ENCODE assay signal across 8 mouse cellular contexts in genomic region chr14:20735052-20735451, GRCm38 (mm10). TPM values are rescaled to one million over a fixed set of nuclear protein-coding genes. Genes with fewer than 3 reads are reported as not detected.
DNase-seq lines count a peak whose midpoint lies in the region; ATAC-seq and TF ChIP-seq lines count a peak whose summit lies in the region.

No protein-coding gene starts in this region.

- H3K9ac ChIP-seq in lung, embryonic 16.5 days (ENCODE audit: low read length) = no peak overlapping the region
- H3K9ac ChIP-seq in intestine, embryonic 15.5 days = peak overlapping the region; percentile 10; the same call in 1 of the 2 replicates

- no peak for ATAC-seq in lung, embryonic 16.5 days (ENCODE audit: low read depth)
- ATAC-seq in intestine, embryonic 15.5 days = no peak

- H3K27me3 ChIP-seq in lung, embryonic 16.5 days (ENCODE audit: control insufficient read depth, insufficient read depth, low read depth, low read length) = no peaks in the 10 kb centered on the region
- H3K27me3 ChIP-seq in intestine, embryonic 15.5 days (replicated peaks) = no peaks in the 10 kb centered on the region

- intact Hi-C loops in gastrocnemius, adult 2 months (cut with DNase I) = no loop called here

- peaks cover 8% of the 10 kb centered on the region for H3K4me1 ChIP-seq in lung, embryonic 16.5 days (replicated peaks; ENCODE audit: control insufficient read depth, insufficient read depth, low read length)
- H3K4me1 ChIP-seq in intestine, embryonic 15.5 days (replicated peaks) = peaks cover 21% of the 10 kb centered on the region

- H3K36me3 ChIP-seq in lung, embryonic 16.5 days (ENCODE audit: control insufficient read depth, insufficient read depth, low read length) = peaks cover 11% of the 10 kb centered on the region
- 0 out of 2 replicates have a peak, but pooled peaks cover 8% of the 10 kb centered on the region for H3K36me3 ChIP-seq in intestine, embryonic 15.5 days

- no peak overlapping the region for H3K4me2 ChIP-seq in lung, embryonic 16.5 days (ENCODE audit: low read depth, low read length)
- peak overlapping the region; percentile 85 for H3K4me2 ChIP-seq in intestine, embryonic 15.5 days (replicated peaks)

- TF ChIP-seq CTCF in gastrocnemius, adult 2 months (IDR thresholded peaks at IDR 0.05) = no peak

- peak overlapping the region; percentile 90 for H3K4me3 ChIP-seq in gastrocnemius, adult 2 months
- H3K4me3 ChIP-seq in lung, embryonic 16.5 days (ENCODE audit: low read length) = no peak overlapping the region
- no peak overlapping the region for H3K4me3 ChIP-seq in intestine, embryonic 15.5 days (replicated peaks)

- no peaks in the 10 kb centered on the region for H3K9me3 ChIP-seq in lung, embryonic 16.5 days (ENCODE audit: control insufficient read depth, low read length)
- no peaks in the 10 kb centered on the region for H3K9me3 ChIP-seq in intestine, embryonic 15.5 days

- H3K27ac ChIP-seq in gastrocnemius, adult 2 months = peak overlapping the region; percentile 98
- peak overlapping the region; percentile 3; the same call in 1 of the 2 replicates for H3K27ac ChIP-seq in lung, embryonic 16.5 days (ENCODE audit: low read length)
- peak overlapping the region; percentile 67 for H3K27ac ChIP-seq in intestine, embryonic 15.5 days

- no peak for DNase-seq in gastrocnemius, adult 2 months
- no peak for DNase-seq in gastrocnemius, postnatal 10 days
- no peak for DNase-seq in lung, postnatal 10 days
- peak; percentile 20 for DNase-seq in naive thymus-derived CD4-positive, alpha-beta T cell, adult 2 months (ENCODE audit: low read depth)
- DNase-seq in cerebellum, postnatal 10 days = no peak
- DNase-seq in gastrocnemius, adult 8-10 months (ENCODE audit: low spot score in 2 of 2) = no peak

- 39% methylated on average over 2 of the region's 2 CpGs for WGBS in lung, embryonic 16.5 days
- 54% methylated on average over 2 of the region's 2 CpGs for WGBS in intestine, embryonic 15.5 days

RNA-seq across cellular contexts. Expression of gene Ndst2, which starts 0.7 kb away (rescaled TPM):
- 1 to 10 TPM; 6.2 to 7.1 TPM for total RNA-seq in gastrocnemius, adult 2 months (2021)
- 10 to 100 TPM; 13.1 to 15.3 TPM for total RNA-seq in gastrocnemius, postnatal 10 days (2021)
- polyA plus RNA-seq in lung, embryonic 16.5 days (2015; fragmentation: Nextera tagmentation; extraction: Ambion mirVana) = 26.6 and 29.9 TPM in 2 replicates
- polyA plus RNA-seq in intestine, embryonic 15.5 days (2015; fragmentation: Nextera tagmentation; extraction: Ambion mirVana) = 20.4 and 21.9 TPM in 2 replicates
- 1 to 10 TPM; 4.6 to 9.3 (median 6.6) TPM for total RNA-seq in gastrocnemius, adult 8-10 months (2022)

RNA-seq across cellular contexts. Expression of gene Zswim8, which starts 27.7 kb away (rescaled TPM):
- 10 to 100 TPM; 35.0 to 37.0 TPM for total RNA-seq in gastrocnemius, adult 2 months (2021)
- 10 to 100 TPM; 46.8 to 62.9 TPM for total RNA-seq in gastrocnemius, postnatal 10 days (2021)
- 29.3 and 30.4 TPM in 2 replicates for polyA plus RNA-seq in lung, embryonic 16.5 days (2015; fragmentation: Nextera tagmentation; extraction: Ambion mirVana)
- polyA plus RNA-seq in intestine, embryonic 15.5 days (2015; fragmentation: Nextera tagmentation; extraction: Ambion mirVana) = 21.2 and 23.5 TPM in 2 replicates
- 10 to 100 TPM; 24.2 to 32.0 (median 26.4) TPM for total RNA-seq in gastrocnemius, adult 8-10 months (2022)

RNA-seq across cellular contexts. Expression of gene Chchd1, which starts 32.2 kb away (rescaled TPM):
- total RNA-seq in gastrocnemius, adult 2 months (2021) = 100 to 1,000 TPM; 120 to 152 TPM
- total RNA-seq in gastrocnemius, postnatal 10 days (2021) = 100 to 1,000 TPM; 100 to 112 TPM
- polyA plus RNA-seq in lung, embryonic 16.5 days (2015; fragmentation: Nextera tagmentation; extraction: Ambion mirVana) = 191 and 192 TPM in 2 replicates
- polyA plus RNA-seq in intestine, embryonic 15.5 days (2015; fragmentation: Nextera tagmentation; extraction: Ambion mirVana) = 191 and 227 TPM in 2 replicates
- 100 to 1,000 TPM; 122 to 140 (median 126) TPM for total RNA-seq in gastrocnemius, adult 8-10 months (2022)

RNA-seq across cellular contexts. Expression of gene Fut11, which starts 40.3 kb away (rescaled TPM):
- total RNA-seq in gastrocnemius, adult 2 months (2021) = 1 to 10 TPM; 1.9 to 3.3 TPM
- 10 to 100 TPM in 1 of 2 experiments, 1 to 10 TPM in 1; 9.5 to 11.5 TPM for total RNA-seq in gastrocnemius, postnatal 10 days (2021)
- 29.4 and 30.7 TPM in 2 replicates for polyA plus RNA-seq in lung, embryonic 16.5 days (2015; fragmentation: Nextera tagmentation; extraction: Ambion mirVana)
- polyA plus RNA-seq in intestine, embryonic 15.5 days (2015; fragmentation: Nextera tagmentation; extraction: Ambion mirVana) = 21.2 and 22.8 TPM in 2 replicates
- total RNA-seq in gastrocnemius, adult 8-10 months (2022) = 1 to 10 TPM; 1.3 to 2.0 (median 1.5) TPM

RNA-seq across cellular contexts. Expression of gene Camk2g, which starts 58.8 kb away (rescaled TPM):
- 100 to 1,000 TPM; 162 to 163 TPM for total RNA-seq in gastrocnemius, adult 2 months (2021)
- total RNA-seq in gastrocnemius, postnatal 10 days (2021) = 100 to 1,000 TPM; 120 to 134 TPM
- 33.7 and 37.0 TPM in 2 replicates for polyA plus RNA-seq in lung, embryonic 16.5 days (2015; fragmentation: Nextera tagmentation; extraction: Ambion mirVana)
- 37.1 and 42.3 TPM in 2 replicates for polyA plus RNA-seq in intestine, embryonic 15.5 days (2015; fragmentation: Nextera tagmentation; extraction: Ambion mirVana)
- 100 to 1,000 TPM; 187 to 196 (median 195) TPM for total RNA-seq in gastrocnemius, adult 8-10 months (2022)

Comparison
In these comparisons a context has a peak if more than half of its experiments do, and no peak if none do; other contexts are left out.
1. H3K27ac ChIP-seq: peak in every context shown above with its lines; median percentile 98 in gastrocnemius, adult 2 months; 67 in intestine, embryonic 15.5 days; 3 in lung, embryonic 16.5 days.